Mouse (Mus musculus) small intestine, adult 2 months (tissue): ENCODE measurements around the gene Lmod3.

Experiments used
- CTCF ChIP-seq: fragments of 200-500 bp; IDR thresholded peaks from 2 replicates; pipeline ENCODE4 v1.5.1; 2012; ENCODE audit warnings: low read depth, mild to moderate bottlenecking, control low read depth, inconsistent platforms, low read length, moderate library complexity, mixed read lengths; ENCODE audit not compliant: insufficient replicate concordance, insufficient read length; ENCODE audit errors: extremely low read depth
- POLR2A ChIP-seq: fragments of 200-500 bp; IDR thresholded peaks from 2 replicates; pipeline ENCODE4 v1.6.1; 2012; ENCODE audit warnings: low read depth, mild to moderate bottlenecking, control low read depth, inconsistent platforms, low read length, moderate library complexity

DNA sequence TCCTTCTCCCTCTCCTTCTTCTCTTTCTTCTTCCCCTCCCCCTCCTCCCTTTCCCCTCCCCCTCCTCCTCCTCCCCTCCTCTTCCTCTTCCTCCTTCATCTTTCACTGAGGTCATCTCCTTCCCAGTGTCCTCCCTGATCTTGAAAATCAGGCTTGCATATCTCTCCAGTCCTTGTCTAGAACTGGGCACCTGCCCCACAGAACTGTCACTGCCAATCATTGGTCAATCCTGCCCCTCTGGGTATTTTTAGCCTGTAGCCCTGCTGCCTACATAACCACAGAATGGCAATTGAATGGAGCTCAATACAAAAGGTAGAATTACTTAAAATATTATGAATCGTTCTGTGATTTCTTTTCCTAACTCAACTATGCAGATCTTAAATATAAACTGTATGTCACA, 5.9 kb upstream of the Lmod3 start:
- TF ChIP-seq POLR2A = no peak
- TF ChIP-seq CTCF = no peak
